Mouse (Mus musculus) midbrain, postnatal 0 days (tissue): Measurements from ENCODE around the gene Zfp747. TPM values are rescaled to one million over a fixed set of nuclear protein-coding genes. Genes with fewer than 3 reads are reported as not detected.
"Not testable (repeated sequence)": the region's sequence is repeated elsewhere in the genome, so short reads cannot be mapped to it uniquely, and the experiment has no call there.

Experiments
- ATAC-seq: fragments of 200-750 bp; cut with Nextera tagmentation; 2 replicates; pipeline ENCODE4 v1.8.0; 2017; ENCODE audit warnings: moderate number of reproducible peaks, mild to moderate bottlenecking, moderate TSS enrichment, moderate library complexity; ENCODE audit not compliant: low FRiP score
- DNase-seq: peaks from one replicate; pipeline ENCODE4 v3.0.0-alpha.2; 2015; ENCODE audit warnings: low spot score
- H3K27ac ChIP-seq: fragments of 300-500 bp; sonication (generic); 2 replicates; pipeline ENCODE4 v1.5.1; 2014; ENCODE audit warnings: low read depth, mild to moderate bottlenecking, low read length, mixed read lengths
- H3K27me3 ChIP-seq: fragments of 300-500 bp; sonication (generic); 2 replicates; pipeline ENCODE4 v1.6.1; 2014; ENCODE audit warnings: low read length, control low read depth, mixed read lengths; ENCODE audit not compliant: insufficient read depth
- H3K36me3 ChIP-seq: fragments of 300-500 bp; sonication (generic); 2 replicates; pipeline ENCODE4 v1.6.1; 2014; ENCODE audit warnings: low read length, control low read depth, mixed read lengths; ENCODE audit not compliant: insufficient read depth
- H3K4me1 ChIP-seq: fragments of 300-500 bp; sonication (generic); 2 replicates; pipeline ENCODE4 v1.6.1; 2014; ENCODE audit warnings: mild to moderate bottlenecking, control low read depth, antibody characterized with exemption, low read length, mixed read lengths; ENCODE audit not compliant: insufficient read depth
- H3K4me2 ChIP-seq: fragments of 300-500 bp; sonication (generic); 2 replicates; pipeline ENCODE4 v1.6.1; 2014; ENCODE audit warnings: low read depth, mild to moderate bottlenecking, low read length, mixed read lengths; ENCODE audit not compliant: poor library complexity, severe bottlenecking
- H3K4me3 ChIP-seq: fragments of 300-500 bp; sonication (generic); 2 replicates; pipeline ENCODE4 v1.5.1; 2014; ENCODE audit warnings: low read depth, mild to moderate bottlenecking, low read length, moderate library complexity
- H3K9ac ChIP-seq: fragments of 300-500 bp; sonication (generic); replicated peaks from 2 replicates; pipeline ENCODE4 v1.6.1; 2014; ENCODE audit warnings: mild to moderate bottlenecking, low read length, moderate library complexity, mixed read lengths; ENCODE audit not compliant: poor library complexity, severe bottlenecking
- H3K9me3 ChIP-seq: fragments of 300-500 bp; sonication (generic); 2 replicates; pipeline ENCODE4 v1.6.1; 2016; ENCODE audit warnings: low read length, control low read depth
- CTCF ChIP-seq: IDR thresholded peaks from 2 replicates; pipeline ENCODE4 v1.5.1; 2016; ENCODE audit warnings: antibody characterized with exemption, mild to moderate bottlenecking
- WGBS: fragments of 180-500 bp; shearing (Covaris S2); extraction: QIAGEN DNeasy Blood & Tissue Kit; methylation state at CpG from one replicate; pipeline ENCODE4 v1.1.7; 2014; 5-methylcytosine and 5-hydroxymethylcytosine counted together
- polyA plus RNA-seq: library from polyadenylated mRNA; unstranded; fragments of >200 nt; fragmentation: Nextera tagmentation; extraction: Ambion mirVana; gene quantifications from 2 replicates; pipeline ENCODE4 v1.2.1, GENCODE M21; 2015
- total RNA-seq: library from RNA; depleted of rRNA; stranded (reverse); fragments of >200 nt; gene quantifications from 2 replicates; pipeline ENCODE4 v1.2.3, GENCODE M21; 2014

The Zfp747 gene
- total and polyA plus RNA-seq, 2 experiments from 2014 or later = 4.0 to 8.3 TPM

DNA sequence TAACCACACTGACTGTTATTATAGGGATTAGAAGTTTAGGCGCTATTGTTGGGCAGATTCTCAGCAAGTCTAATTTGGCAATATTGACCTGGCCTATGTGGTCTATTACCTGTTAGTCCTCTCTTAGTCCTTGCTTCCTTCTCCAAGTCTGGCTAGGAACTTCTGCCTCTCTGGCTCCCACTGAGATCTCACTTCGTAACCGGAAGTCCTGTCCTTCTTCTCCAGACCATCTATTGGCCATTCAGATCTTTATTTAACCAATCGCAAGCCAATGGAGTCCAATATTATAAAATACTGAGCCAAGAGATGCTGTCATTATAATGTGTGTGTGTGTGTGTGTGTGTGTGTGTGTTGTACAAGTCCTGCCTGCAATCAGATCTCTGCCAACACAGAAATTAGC is 11.7 kb downstream of the Zfp747 start:
- no peaks in the 10 kb centered on the region for H3K36me3 ChIP-seq
- H3K4me3 ChIP-seq = peak overlapping the region; percentile 32; the same call in 1 of the 2 replicates
- ATAC-seq (no peak), DNase-seq (peak; percentile 67)
- H3K4me2 ChIP-seq = peak overlapping the region; percentile 53
- no peaks in the 10 kb centered on the region for H3K9me3 ChIP-seq
- H3K27me3 ChIP-seq = peaks cover 3% of the 10 kb centered on the region; the same call in 1 of the 2 replicates
- H3K4me1 ChIP-seq = no peaks in the 10 kb centered on the region; the same call in 1 of the 2 replicates
- 36% methylated on average over 4 of the region's 4 CpGs for WGBS
- TF ChIP-seq CTCF = no peak
- no peak overlapping the region; the same call in 1 of the 2 replicates for H3K9ac ChIP-seq
- H3K27ac ChIP-seq = no peak overlapping the region

GRCm38 (mm10) chr7:127363475-127363921 is 12.4 kb downstream of the Zfp747 start:
- H3K9ac ChIP-seq = peak overlapping the region; percentile 48; the same call in 1 of the 2 replicates
- DNase-seq (peak; percentile 45), ATAC-seq (no peak)
- no peak overlapping the region for H3K27ac ChIP-seq
- TF ChIP-seq CTCF = no peak
- H3K4me3 ChIP-seq = peak overlapping the region; percentile 32
- WGBS = 4% methylated on average over 24 of the region's 24 CpGs
- peaks cover 3% of the 10 kb centered on the region; the same call in 1 of the 2 replicates for H3K27me3 ChIP-seq
- no peaks in the 10 kb centered on the region; the same call in 1 of the 2 replicates for H3K4me1 ChIP-seq
- peak overlapping the region; percentile 53 for H3K4me2 ChIP-seq
- H3K9me3 ChIP-seq = no peaks in the 10 kb centered on the region
- H3K36me3 ChIP-seq = no peaks in the 10 kb centered on the region

DNA sequence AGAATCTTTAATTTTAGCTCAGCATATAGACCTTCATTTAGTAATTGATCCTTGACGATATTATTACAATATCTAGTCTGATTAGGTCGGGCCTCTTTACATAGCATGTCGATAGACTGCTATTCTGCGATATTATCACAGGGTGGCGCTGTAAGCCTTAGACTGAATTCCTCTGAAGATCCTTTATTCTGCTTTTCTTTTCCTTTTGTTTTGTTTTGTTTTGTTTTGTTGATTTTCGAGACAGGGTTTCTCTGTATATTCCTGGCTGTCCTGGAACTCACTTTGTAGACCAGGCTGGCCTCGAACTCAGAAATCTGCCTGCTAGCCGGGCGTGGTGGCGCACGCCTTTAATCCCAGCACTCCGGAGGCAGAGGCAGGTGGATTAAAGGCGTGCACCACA is 13.4 kb downstream of the Zfp747 start:
- 10% methylated on average over 13 of the region's 13 CpGs for WGBS
- not testable (repeated sequence) for ATAC-seq, H3K9me3 ChIP-seq, H3K36me3 ChIP-seq, H3K4me1 ChIP-seq, H3K27me3 ChIP-seq, H3K27ac ChIP-seq, H3K4me2 ChIP-seq, H3K4me3 ChIP-seq, H3K9ac ChIP-seq
- peak; percentile 81 for DNase-seq
- peak; percentile 84 for TF ChIP-seq CTCF

GRCm38 (mm10) chr7:127361449-127361848 is 14.4 kb downstream of the Zfp747 start:
- Histone ChIP-seq H3K27me3 (peaks cover 3% of the 10 kb centered on the region; the same call in 1 of the 2 replicates), H3K4me1 (no peaks in the 10 kb centered on the region; the same call in 1 of the 2 replicates), H3K4me2 (no peak overlapping the region), H3K4me3 (no peak overlapping the region), H3K27ac (no peak overlapping the region), H3K36me3 (no peaks in the 10 kb centered on the region), H3K9me3 (no peaks in the 10 kb centered on the region), H3K9ac (no peak overlapping the region)
- WGBS = 64% methylated on average over 13 of the region's 13 CpGs
- ATAC-seq (no peak), DNase-seq (no peak)
- no peak for TF ChIP-seq CTCF

GRCm38 (mm10) chr7:127360265-127360664 is 15.6 kb downstream of the Zfp747 start:
- ATAC-seq = no peak
- WGBS = 83% methylated on average over 4 of the region's 4 CpGs
- DNase-seq = no peak
- Histone ChIP-seq H3K9me3 (no peaks in the 10 kb centered on the region), H3K27me3 (peaks cover 3% of the 10 kb centered on the region; the same call in 1 of the 2 replicates), H3K4me3 (no peak overlapping the region), H3K4me2 (no peak overlapping the region), H3K9ac (no peak overlapping the region), H3K36me3 (no peaks in the 10 kb centered on the region), H3K27ac (no peak overlapping the region), H3K4me1 (no peaks in the 10 kb centered on the region; the same call in 1 of the 2 replicates)
- TF ChIP-seq CTCF = no peak

DNA sequence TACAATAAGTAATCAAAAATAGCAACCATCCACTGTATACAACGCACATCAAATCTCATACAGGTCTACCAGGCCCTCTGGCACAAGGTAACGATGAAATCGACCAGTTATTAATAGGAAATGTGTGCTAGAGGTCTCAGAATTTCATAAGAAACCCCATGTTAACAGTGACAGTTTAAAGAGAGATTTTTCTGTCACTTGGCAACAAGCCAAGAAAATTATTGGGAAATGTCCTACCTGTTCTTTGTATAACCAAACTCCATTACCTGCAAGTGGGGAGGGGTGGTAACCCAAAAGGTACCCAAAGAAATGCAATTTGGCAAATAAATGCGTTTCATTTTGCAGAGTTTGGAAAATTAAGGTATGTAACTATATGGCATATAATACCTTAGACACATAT is 17.4 kb downstream of the Zfp747 start:
- peaks cover 3% of the 10 kb centered on the region; the same call in 1 of the 2 replicates for H3K27me3 ChIP-seq
- WGBS = 68% methylated on average over 4 of the region's 4 CpGs
- no peak for TF ChIP-seq CTCF
- H3K27ac ChIP-seq = no peak overlapping the region
- DNase-seq (no peak), ATAC-seq (no peak)
- H3K4me2 ChIP-seq = no peak overlapping the region
- no peak overlapping the region for H3K4me3 ChIP-seq
- H3K4me1 ChIP-seq = no peaks in the 10 kb centered on the region; the same call in 1 of the 2 replicates
- H3K9ac ChIP-seq = no peak overlapping the region
- H3K9me3 ChIP-seq = no peaks in the 10 kb centered on the region
- no peaks in the 10 kb centered on the region for H3K36me3 ChIP-seq
